Mouse (Mus musculus): ENCODE data around the gene Rarg. TPM values are rescaled to one million over a fixed set of nuclear protein-coding genes. Genes with fewer than 3 reads are reported as not detected.

Gene Rarg
- polyA plus RNA-seq, 1 experiment from 2014 or later: 19.2 TPM

GRCm38 (mm10) chr15:102278726-102279091 is 21.4 kb upstream of the Rarg start:
- Histone ChIP-seq H3K4me3 (peak overlapping the region; percentile 79), H3K27ac (replicated peaks) (peak overlapping the region; percentile 83), H3K4me1 (peaks cover 16% of the 10 kb centered on the region), H3K9ac (replicated peaks) (peak overlapping the region; percentile 74; the same call in 1 of the 2 replicates), H3K4me2 (replicated peaks) (peak overlapping the region; percentile 95), H3K9me3 (no peaks in the 10 kb centered on the region), H3K27me3 (no peaks in the 10 kb centered on the region), H3K36me3 (peaks cover 26% of the 10 kb centered on the region)
- ATAC-seq (ENCODE audit: low FRiP score, low read depth): no peak
- 32% methylated on average over 7 of the region's 7 CpGs for whole genome bisulfite sequencing

DNA sequence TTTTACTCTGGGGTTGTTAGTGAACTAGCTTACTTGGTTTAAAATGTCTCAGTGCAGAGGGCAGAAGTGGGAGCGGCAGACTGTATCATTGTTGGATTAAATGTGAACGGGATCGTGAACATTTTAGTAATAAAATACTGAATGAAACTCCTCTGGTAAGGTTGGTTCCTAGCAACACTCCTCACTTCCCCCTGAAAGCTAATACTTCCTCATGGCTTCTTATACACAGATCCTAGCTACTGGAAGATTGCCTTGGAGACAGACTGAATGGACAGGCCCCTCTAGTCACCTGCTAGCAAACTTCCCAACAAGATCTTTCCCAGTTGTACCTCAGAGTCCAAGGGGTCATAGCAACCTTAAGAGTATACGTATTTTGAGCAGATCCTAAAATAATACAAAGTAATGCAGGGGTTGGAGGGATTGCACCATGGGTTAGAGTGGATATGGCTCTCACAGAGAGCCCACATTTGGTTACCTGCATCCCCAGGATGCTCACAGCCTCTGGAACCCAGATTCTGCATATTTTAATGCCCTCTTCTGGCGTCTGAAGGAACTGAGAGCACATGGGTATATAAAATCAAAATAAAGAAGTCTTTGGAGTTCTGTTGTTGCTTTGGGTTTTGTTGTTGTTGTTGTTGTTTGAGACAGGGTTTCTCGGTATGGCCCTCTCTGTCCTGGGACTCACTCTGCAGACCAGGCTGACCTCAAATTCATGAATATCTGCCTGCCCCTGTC is 16.8 kb upstream of the Rarg start:
- Histone ChIP-seq H3K27me3 (peaks cover 30% of the 10 kb centered on the region), H3K4me2 (replicated peaks) (no peak overlapping the region), H3K4me3 (no peak overlapping the region), H3K4me1 (peaks cover 14% of the 10 kb centered on the region), H3K9ac (replicated peaks) (no peak overlapping the region), H3K27ac (replicated peaks) (no peak overlapping the region), H3K9me3 (no peaks in the 10 kb centered on the region), H3K36me3 (no peaks in the 10 kb centered on the region)
- 69% methylated on average over 6 of the region's 6 CpGs for WGBS
- no peak for ATAC-seq (ENCODE audit: low FRiP score, low read depth)

GRCm38 (mm10) chr15:102271441-102271840 is 14.1 kb upstream of the Rarg start:
- Histone ChIP-seq H3K27me3 (peaks cover 30% of the 10 kb centered on the region), H3K4me2 (replicated peaks) (0 out of 2 replicates have a peak overlapping the region, but pooled peaks have one; percentile 42), H3K36me3 (no peaks in the 10 kb centered on the region), H3K9ac (replicated peaks) (no peak overlapping the region), H3K4me3 (no peak overlapping the region), H3K27ac (replicated peaks) (no peak overlapping the region), H3K4me1 (peaks cover 9% of the 10 kb centered on the region), H3K9me3 (no peaks in the 10 kb centered on the region)
- ATAC-seq (ENCODE audit: low FRiP score, low read depth): no peak
- 17% methylated on average over 3 of the region's 3 CpGs for WGBS

DNA sequence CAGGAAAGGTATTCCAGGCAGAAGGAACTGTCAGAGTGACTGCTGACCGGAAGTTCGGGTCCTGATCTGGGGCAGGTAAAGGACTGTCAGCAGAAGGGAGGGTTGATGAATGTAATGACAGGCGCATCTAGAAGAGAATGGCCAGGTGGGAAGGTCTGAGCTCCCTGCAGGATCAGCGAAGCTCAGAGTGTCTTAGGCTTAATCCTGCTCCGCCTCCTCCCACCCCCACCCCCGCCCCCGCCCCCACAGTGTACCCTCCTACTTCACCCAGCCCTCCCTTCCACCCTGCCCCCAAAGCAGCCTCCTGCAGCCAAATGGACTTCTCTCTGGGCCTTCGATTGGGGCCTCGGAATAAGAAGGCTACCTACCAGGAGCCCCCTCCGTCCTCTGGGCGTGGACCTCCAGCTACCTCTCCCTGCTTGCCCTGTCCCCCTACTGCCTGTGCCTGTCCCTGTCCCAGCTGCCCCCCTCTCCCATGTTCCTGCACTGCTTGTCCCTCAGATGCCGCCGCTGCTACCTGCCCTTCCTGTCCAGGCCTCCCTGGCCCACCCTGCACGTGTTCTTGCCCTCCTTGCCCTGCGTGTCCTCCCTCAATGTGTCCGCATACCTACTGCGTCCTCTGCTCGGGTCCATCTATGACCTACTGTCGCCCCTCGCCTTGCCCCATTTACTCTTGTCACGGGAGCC is 13.1 kb upstream of the Rarg start, which contains the start of gene Gm9918:
TSS of gene Gm9918 (plus strand) at position 290 of the 687 bp plus-strand sequence.
- Histone ChIP-seq H3K4me1 (peaks cover 9% of the 10 kb centered on the region), H3K4me2 (replicated peaks) (peak within 1 kb of the TSS; percentile 42), H3K9me3 (no peaks in the 10 kb centered on the region), H3K4me3 (peak within 1 kb of the TSS; percentile 21), H3K27ac (replicated peaks) (no peak within 1 kb of the TSS), H3K9ac (replicated peaks) (peak within 1 kb of the TSS; percentile 41), H3K27me3 (peaks cover 30% of the 10 kb centered on the region), H3K36me3 (no peaks in the 10 kb centered on the region)
- ATAC-seq (ENCODE audit: low FRiP score, low read depth): no peak
- 5% methylated on average over 19 of the region's 21 CpGs for WGBS

DNA sequence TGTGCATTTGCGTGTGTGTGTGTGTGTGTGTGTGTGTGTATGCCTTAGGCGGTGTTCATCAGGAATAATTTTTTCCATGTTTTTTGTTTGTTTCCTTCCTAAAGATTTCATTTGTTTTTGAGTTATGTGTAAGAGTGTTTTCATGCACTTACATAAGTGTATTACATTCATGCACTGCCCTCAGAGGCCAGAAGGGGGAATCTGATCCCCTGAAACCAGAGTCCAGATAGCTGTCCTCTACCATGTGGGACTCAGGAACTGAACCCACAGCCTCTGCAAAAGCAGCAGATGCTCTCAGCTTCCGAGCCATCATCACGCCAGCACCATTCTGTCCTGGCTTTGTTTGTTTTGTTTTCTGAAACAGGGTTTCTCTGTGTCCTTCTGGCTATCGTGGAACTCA is 8.2 kb upstream of the Rarg start:
- ATAC-seq (ENCODE audit: low FRiP score, low read depth): no peak
- H3K4me1 ChIP-seq: peaks cover 4% of the 10 kb centered on the region
- H3K4me2 ChIP-seq (replicated peaks): no peak overlapping the region
- H3K27ac ChIP-seq (replicated peaks): no peak overlapping the region
- 89% methylated on average over 5 of the region's 5 CpGs for WGBS
- peaks cover 29% of the 10 kb centered on the region for H3K27me3 ChIP-seq
- no peaks in the 10 kb centered on the region for H3K9me3 ChIP-seq
- H3K4me3 ChIP-seq: no peak overlapping the region
- H3K9ac ChIP-seq (replicated peaks): no peak overlapping the region
- H3K36me3 ChIP-seq: no peaks in the 10 kb centered on the region

DNA sequence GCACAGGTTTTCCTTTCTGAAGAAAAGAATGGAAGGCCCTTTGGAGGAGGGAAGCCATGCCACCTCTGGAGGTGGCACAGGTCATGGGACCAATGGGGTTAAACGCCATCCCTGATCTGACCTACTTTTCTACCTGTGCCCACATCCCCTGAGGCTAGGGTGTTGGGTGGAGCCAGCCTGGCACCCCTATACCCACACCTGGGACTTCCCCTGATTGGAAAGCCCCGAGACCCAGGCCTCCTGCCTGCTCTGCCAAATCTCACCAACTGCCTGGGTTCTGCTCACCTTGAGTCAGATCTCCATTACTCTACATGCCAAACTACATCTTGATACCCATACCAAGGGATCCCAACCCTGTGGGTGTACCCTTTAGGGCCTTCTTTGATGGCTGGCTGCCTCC is 5.7 kb upstream of the Rarg start:
- WGBS: 79% methylated on average over 2 of the region's 2 CpGs
- no peak overlapping the region for H3K9ac ChIP-seq (replicated peaks)
- peaks cover 38% of the 10 kb centered on the region for H3K27me3 ChIP-seq
- no peak for ATAC-seq (ENCODE audit: low FRiP score, low read depth)
- H3K9me3 ChIP-seq: no peaks in the 10 kb centered on the region
- H3K4me2 ChIP-seq (replicated peaks): no peak overlapping the region
- no peaks in the 10 kb centered on the region for H3K36me3 ChIP-seq
- no peak overlapping the region for H3K4me3 ChIP-seq
- peaks cover 9% of the 10 kb centered on the region; the same call in 1 of the 2 replicates for H3K4me1 ChIP-seq
- H3K27ac ChIP-seq (replicated peaks): no peak overlapping the region

- no peak overlapping the region for H3K27ac ChIP-seq (replicated peaks)
- no peak for ATAC-seq (ENCODE audit: low FRiP score, low read depth)
- no peak overlapping the region for H3K9ac ChIP-seq (replicated peaks)
- H3K4me1 ChIP-seq: peaks cover 13% of the 10 kb centered on the region
- WGBS: 51% methylated on average over 7 of the region's 7 CpGs
- H3K36me3 ChIP-seq: no peaks in the 10 kb centered on the region
- no peak overlapping the region for H3K4me2 ChIP-seq (replicated peaks)
- no peaks in the 10 kb centered on the region for H3K9me3 ChIP-seq
- no peak overlapping the region for H3K4me3 ChIP-seq
- peaks cover 43% of the 10 kb centered on the region for H3K27me3 ChIP-seq
Measured at GRCm38 (mm10) chr15:102262582-102262981, 5.3 kb upstream of the Rarg start.

DNA sequence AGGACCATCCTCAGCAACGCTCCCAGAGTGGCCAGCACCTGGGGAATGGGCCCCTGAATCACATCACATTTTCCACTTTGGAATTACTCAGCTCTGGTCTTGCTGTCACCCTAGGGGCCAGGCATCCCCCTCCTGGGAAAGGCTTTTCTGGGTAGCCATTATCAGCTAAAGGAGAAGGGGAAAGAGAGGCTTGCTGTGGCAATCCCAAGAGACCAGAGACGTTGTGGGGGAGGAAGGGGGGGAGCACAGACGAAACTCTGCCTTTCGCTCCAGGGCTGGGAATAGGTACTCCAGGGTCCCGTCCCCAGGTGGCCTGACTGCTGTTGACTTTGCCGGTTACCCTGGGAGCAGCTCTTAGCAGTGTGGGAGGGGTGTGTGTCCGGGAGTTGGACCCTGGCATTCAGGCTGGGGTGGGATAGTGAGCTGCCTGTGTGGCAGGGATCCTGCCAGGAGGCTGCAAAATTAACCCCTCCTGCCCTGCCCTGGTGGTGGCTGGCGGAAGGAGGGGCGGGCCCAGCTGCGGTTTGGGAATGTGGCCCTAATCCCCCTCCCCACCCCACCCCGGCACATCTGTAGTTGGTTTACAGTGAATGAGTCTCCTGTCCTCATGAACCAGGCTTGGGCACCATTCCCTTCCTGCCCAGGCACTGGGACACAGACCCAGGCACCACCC is 1.4 kb upstream of the Rarg start:
- Histone ChIP-seq H3K9ac (replicated peaks) (no peak overlapping the region), H3K9me3 (no peaks in the 10 kb centered on the region), H3K4me2 (replicated peaks) (no peak overlapping the region), H3K27ac (replicated peaks) (no peak overlapping the region), H3K27me3 (peaks cover 82% of the 10 kb centered on the region), H3K4me3 (no peak overlapping the region), H3K4me1 (peaks cover 23% of the 10 kb centered on the region), H3K36me3 (no peaks in the 10 kb centered on the region)
- WGBS: 5% methylated on average over 11 of the region's 11 CpGs
- ATAC-seq (ENCODE audit: low FRiP score, low read depth): no peak

DNA sequence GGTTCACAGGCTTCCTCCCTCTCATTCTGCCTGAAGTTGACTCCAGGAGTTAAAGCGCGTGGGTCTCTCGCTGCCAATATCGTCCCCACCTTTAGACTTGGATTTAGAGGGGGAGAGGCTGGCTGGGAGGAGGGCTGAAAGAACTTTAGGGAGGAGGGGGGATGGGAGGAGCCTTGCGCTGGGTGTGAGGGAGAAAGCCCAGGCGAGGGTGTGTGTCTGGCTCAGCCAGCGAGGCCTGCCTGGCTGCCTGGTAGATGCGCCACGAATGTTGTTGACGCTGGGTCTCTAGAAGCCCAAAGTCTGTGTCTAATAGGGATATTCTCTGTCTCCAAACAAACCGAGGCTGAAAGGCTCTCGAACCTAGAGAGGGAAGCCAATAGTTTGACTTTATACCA is 756 bp upstream of the Rarg start:
- Histone ChIP-seq H3K4me1 (peaks cover 23% of the 10 kb centered on the region), H3K9me3 (no peaks in the 10 kb centered on the region), H3K27ac (replicated peaks) (no peak overlapping the region; the same call in 1 of the 2 replicates), H3K36me3 (no peaks in the 10 kb centered on the region), H3K4me2 (replicated peaks) (peak overlapping the region; percentile 86; the same call in 1 of the 2 replicates), H3K4me3 (peak overlapping the region; percentile 54; the same call in 1 of the 2 replicates), H3K9ac (replicated peaks) (no peak overlapping the region), H3K27me3 (peaks cover 83% of the 10 kb centered on the region)
- WGBS: 4% methylated on average over 12 of the region's 12 CpGs
- ATAC-seq (ENCODE audit: low FRiP score, low read depth): no peak

DNA sequence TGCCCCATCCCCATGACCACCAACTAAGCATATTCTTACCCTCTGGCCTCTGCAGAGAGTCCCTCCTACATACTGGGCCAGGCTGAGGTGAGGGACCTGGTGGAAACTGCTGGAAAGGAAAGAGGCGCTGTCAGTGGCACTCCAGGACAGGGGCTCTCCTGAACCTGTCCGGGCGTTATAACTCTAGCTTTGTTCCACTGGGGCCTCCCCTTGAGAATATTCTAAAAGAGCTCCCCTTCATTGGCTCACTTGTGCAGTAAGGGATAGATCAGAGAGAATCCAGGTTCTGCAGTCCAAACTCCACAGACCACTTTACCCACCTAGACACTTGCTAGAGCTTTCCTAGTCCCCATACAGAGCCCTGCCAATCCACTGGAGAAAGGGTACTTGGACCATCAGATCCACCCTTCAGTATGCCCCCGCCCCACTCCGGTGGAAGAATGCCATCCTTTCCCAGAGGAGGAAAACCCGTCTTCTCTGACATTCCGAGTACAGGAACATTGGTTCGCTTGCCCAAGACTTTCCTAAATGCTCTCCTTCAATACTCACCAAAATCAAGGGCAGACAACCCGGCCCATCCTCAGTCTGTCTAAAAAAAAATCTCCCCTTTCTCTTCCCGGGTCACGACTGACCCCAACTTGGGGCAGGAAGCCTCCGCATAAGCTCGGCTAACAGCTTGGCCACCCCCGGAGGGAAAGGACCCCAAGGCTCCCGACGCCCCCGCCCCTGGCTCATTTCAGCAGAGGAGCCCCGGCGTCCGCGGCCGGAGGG is 701 bp downstream of the Rarg start:
- peak overlapping the region; percentile 54 for H3K4me3 ChIP-seq
- H3K27ac ChIP-seq (replicated peaks): no peak overlapping the region
- H3K4me2 ChIP-seq (replicated peaks): peak overlapping the region; percentile 86
- peaks cover 87% of the 10 kb centered on the region for H3K27me3 ChIP-seq
- peaks cover 23% of the 10 kb centered on the region for H3K4me1 ChIP-seq
- no peaks in the 10 kb centered on the region for H3K36me3 ChIP-seq
- peak; percentile 16; the same call in 1 of the 2 replicates for ATAC-seq (ENCODE audit: low FRiP score, low read depth)
- H3K9me3 ChIP-seq: no peaks in the 10 kb centered on the region
- WGBS: 8% methylated on average over 21 of the region's 22 CpGs
- H3K9ac ChIP-seq (replicated peaks): peak overlapping the region; percentile 52

DNA sequence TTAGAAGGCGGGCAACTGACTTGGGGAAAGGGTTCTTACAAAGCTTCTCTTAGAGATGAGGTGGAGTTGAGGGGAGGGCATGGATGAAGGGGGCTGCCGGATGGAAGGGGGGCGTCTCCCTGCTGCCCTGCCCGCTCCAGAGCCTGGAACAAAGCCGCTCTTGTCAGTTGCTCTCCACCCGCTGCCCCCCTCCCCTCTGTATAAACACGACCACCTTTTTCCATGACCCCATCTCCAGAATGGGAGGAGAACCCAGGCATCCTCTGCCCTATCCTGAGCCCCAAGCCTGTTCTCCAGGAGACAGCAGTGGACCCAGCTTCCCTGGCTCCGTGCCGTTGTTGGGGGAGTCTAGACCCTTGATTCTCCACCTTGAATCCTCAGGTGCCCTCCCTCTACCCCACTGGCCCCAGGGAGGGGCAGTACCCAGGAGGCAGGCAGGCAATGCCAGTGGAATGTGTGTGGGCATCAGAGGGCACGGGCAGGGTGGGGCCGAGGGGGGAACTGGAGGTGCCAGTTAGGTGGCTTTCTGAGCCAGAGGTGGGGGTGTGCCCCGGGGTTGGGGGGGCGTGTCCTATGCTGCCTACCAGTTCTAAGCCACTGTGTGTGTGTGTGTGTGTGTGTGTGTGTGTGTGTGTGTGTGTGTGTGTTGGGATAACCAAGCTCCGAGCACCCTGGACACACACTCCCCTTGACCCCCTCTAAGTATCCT is 1.6 kb downstream of the Rarg start:
- Histone ChIP-seq H3K4me3 (0 out of 2 replicates have a peak overlapping the region, but pooled peaks have one; percentile 54), H3K9me3 (no peaks in the 10 kb centered on the region), H3K9ac (replicated peaks) (no peak overlapping the region), H3K4me2 (replicated peaks) (peak overlapping the region; percentile 21; the same call in 1 of the 2 replicates), H3K27ac (replicated peaks) (no peak overlapping the region), H3K36me3 (no peaks in the 10 kb centered on the region), H3K4me1 (peaks cover 23% of the 10 kb centered on the region), H3K27me3 (peaks cover 94% of the 10 kb centered on the region)
- 57% methylated on average over 13 of the region's 14 CpGs for WGBS
- ATAC-seq (ENCODE audit: low FRiP score, low read depth): no peak

Measured in midbrain, embryonic 12.5 days (tissue).